Comparison of ENCODE assay signal across 13 mouse cellular contexts in genomic region chr2:78022756-78023155, GRCm38 (mm10).
"Had no signal": no experiment of that assay in that cellular context is flagged by ENCODE, and none has a peak within 500 bp of the region (broad histone marks: within the 10 kb centered on the region; RNA-seq: fewer than 3 reads in every experiment).

No protein-coding gene starts in this region.

- DNase-seq: gastrocnemius, adult 2 months; gastrocnemius, postnatal 10 days; gastrocnemius, postnatal 25 days; heart, adult 18-20 months; heart, postnatal 10 days; heart, postnatal 4 days; kidney, adult 18-20 months; kidney, adult 9 months; kidney, postnatal 14 days; kidney, postnatal 36 days; layer of hippocampus, adult 9-11 months; liver; liver, embryonic 13.5 days had no signal
